Mouse (Mus musculus): ENCODE data around the gene Hspb1. TPM values are rescaled to one million over a fixed set of nuclear protein-coding genes. Genes with fewer than 3 reads are reported as not detected.

Hspb1 gene
- polyA plus RNA-seq, 2 experiments, result 1.8 to 1.9 TPM

GRCm38 (mm10) chr5:135900701-135901100 is 13.0 kb downstream of the Hspb1 start:
- no peak for ATAC-seq (ENCODE audit: insufficient read depth)
- Histone ChIP-seq H3K27ac (no peak overlapping the region), H3K4me3 (ENCODE audit: insufficient read depth in 1 of 2, low read depth in 2 of 2, low read length in 2 of 2) (no peak overlapping the region), H3K27me3 (ENCODE audit: control insufficient read depth, insufficient read depth, low read length) (no peaks in the 10 kb centered on the region), H3K36me3 (replicated peaks; ENCODE audit: control insufficient read depth, insufficient read depth, low read depth) (no peaks in the 10 kb centered on the region), H3K4me1 (replicated peaks; ENCODE audit: control insufficient read depth in 2 of 2, insufficient read depth in 2 of 2, low read length in 1 of 2) (no peaks in the 10 kb centered on the region), H3K4me2 (ENCODE audit: low read depth) (no peak overlapping the region), H3K9ac (replicated peaks) (no peak overlapping the region), H3K9me3 (ENCODE audit: control insufficient read depth, low read length) (no peaks in the 10 kb centered on the region)
- peak; percentile 42 for TF ChIP-seq CTCF (IDR thresholded peaks at IDR 0.05; ENCODE audit: low read depth)
- TF ChIP-seq EP300 (IDR thresholded peaks at IDR 0.05; ENCODE audit: low read depth), result no peak
- no peak for DNase-seq (ENCODE audit: low read depth in 3 of 3, low spot score in 3 of 3)
- WGBS (ENCODE audit: insufficient replicate concordance), result 73% methylated on average over 3 of the region's 3 CpGs

- H3K36me3 ChIP-seq (replicated peaks; ENCODE audit: control insufficient read depth, insufficient read depth, low read depth), result no peaks in the 10 kb centered on the region
- no peaks in the 10 kb centered on the region for H3K27me3 ChIP-seq (ENCODE audit: control insufficient read depth, insufficient read depth, low read length)
- H3K27ac ChIP-seq, result no peak overlapping the region
- 46% methylated on average over 6 of the region's 6 CpGs for WGBS (ENCODE audit: insufficient replicate concordance)
- H3K4me3 ChIP-seq (ENCODE audit: insufficient read depth in 1 of 2, low read depth in 2 of 2, low read length in 2 of 2), result no peak overlapping the region
- no peak overlapping the region for H3K4me2 ChIP-seq (ENCODE audit: low read depth)
- peak in 2 of 3 experiments; percentile 38 to 39 for DNase-seq (ENCODE audit: low read depth in 3 of 3, low spot score in 3 of 3)
- TF ChIP-seq CTCF (IDR thresholded peaks at IDR 0.05; ENCODE audit: low read depth) (peak; percentile 73), EP300 (IDR thresholded peaks at IDR 0.05; ENCODE audit: low read depth) (no peak)
- H3K9ac ChIP-seq (replicated peaks), result no peak overlapping the region
- no peak for ATAC-seq (ENCODE audit: insufficient read depth)
- no peaks in the 10 kb centered on the region; a peak in 1 of 4 replicates for H3K4me1 ChIP-seq (replicated peaks; ENCODE audit: control insufficient read depth in 2 of 2, insufficient read depth in 2 of 2, low read length in 1 of 2)
- no peaks in the 10 kb centered on the region for H3K9me3 ChIP-seq (ENCODE audit: control insufficient read depth, low read length)
Observed at GRCm38 (mm10) chr5:135901354-135902095, 13.8 kb downstream of the Hspb1 start.

GRCm38 (mm10) chr5:135903058-135903457 is 15.3 kb downstream of the Hspb1 start:
- Histone ChIP-seq H3K4me1 (replicated peaks; ENCODE audit: control insufficient read depth in 2 of 2, insufficient read depth in 2 of 2, low read length in 1 of 2) (peaks cover 0 to 5% of the 10 kb centered on the region in 2 experiments; a peak in 2 of 4 replicates), H3K27ac (no peak overlapping the region), H3K4me3 (ENCODE audit: insufficient read depth in 1 of 2, low read depth in 2 of 2, low read length in 2 of 2) (no peak overlapping the region; a peak in 1 of 4 replicates), H3K4me2 (ENCODE audit: low read depth) (peak overlapping the region; percentile 52), H3K27me3 (ENCODE audit: control insufficient read depth, insufficient read depth, low read length) (no peaks in the 10 kb centered on the region), H3K9me3 (ENCODE audit: control insufficient read depth, low read length) (no peaks in the 10 kb centered on the region), H3K36me3 (replicated peaks; ENCODE audit: control insufficient read depth, insufficient read depth, low read depth) (no peaks in the 10 kb centered on the region), H3K9ac (replicated peaks) (no peak overlapping the region)
- 37% methylated on average over 7 of the region's 7 CpGs for WGBS (ENCODE audit: insufficient replicate concordance)
- DNase-seq (ENCODE audit: low read depth in 3 of 3, low spot score in 3 of 3) (no peak), ATAC-seq (ENCODE audit: insufficient read depth) (no peak)
- TF ChIP-seq CTCF (IDR thresholded peaks at IDR 0.05; ENCODE audit: low read depth) (no peak), EP300 (IDR thresholded peaks at IDR 0.05; ENCODE audit: low read depth) (no peak)

- 6% methylated on average over 30 of the region's 30 CpGs for WGBS (ENCODE audit: insufficient replicate concordance)
- H3K4me2 ChIP-seq (ENCODE audit: low read depth), result peak overlapping the region; percentile 52
- H3K4me1 ChIP-seq (replicated peaks; ENCODE audit: control insufficient read depth in 2 of 2, insufficient read depth in 2 of 2, low read length in 1 of 2), result peaks cover 0 to 5% of the 10 kb centered on the region in 2 experiments; a peak in 2 of 4 replicates
- no peak overlapping the region for H3K27ac ChIP-seq
- TF ChIP-seq CTCF (IDR thresholded peaks at IDR 0.05; ENCODE audit: low read depth) (peak; percentile 97), EP300 (IDR thresholded peaks at IDR 0.05; ENCODE audit: low read depth) (no peak)
- no peak overlapping the region for H3K9ac ChIP-seq (replicated peaks)
- H3K27me3 ChIP-seq (ENCODE audit: control insufficient read depth, insufficient read depth, low read length), result no peaks in the 10 kb centered on the region
- DNase-seq (ENCODE audit: low read depth in 3 of 3, low spot score in 3 of 3) (peak; percentile 32 to 43 (median 35)), ATAC-seq (ENCODE audit: insufficient read depth) (peak; percentile 69)
- H3K36me3 ChIP-seq (replicated peaks; ENCODE audit: control insufficient read depth, insufficient read depth, low read depth), result peaks cover 4% of the 10 kb centered on the region; the same call in 1 of the 2 replicates
- peak overlapping the region; percentile 27 to 47 for H3K4me3 ChIP-seq (ENCODE audit: insufficient read depth in 1 of 2, low read depth in 2 of 2, low read length in 2 of 2)
- no peaks in the 10 kb centered on the region for H3K9me3 ChIP-seq (ENCODE audit: control insufficient read depth, low read length)
Observed at GRCm38 (mm10) chr5:135903551-135904151, 15.9 kb downstream of the Hspb1 start.

- H3K4me2 ChIP-seq (ENCODE audit: low read depth), result no peak overlapping the region; the same call in 1 of the 2 replicates
- no peak for DNase-seq (ENCODE audit: low read depth in 3 of 3, low spot score in 3 of 3)
- H3K9me3 ChIP-seq (ENCODE audit: control insufficient read depth, low read length), result no peaks in the 10 kb centered on the region
- no peak overlapping the region for H3K9ac ChIP-seq (replicated peaks)
- no peak for TF ChIP-seq EP300 (IDR thresholded peaks at IDR 0.05; ENCODE audit: low read depth)
- TF ChIP-seq CTCF (IDR thresholded peaks at IDR 0.05; ENCODE audit: low read depth), result no peak
- peaks cover 0 to 5% of the 10 kb centered on the region in 2 experiments; a peak in 2 of 4 replicates for H3K4me1 ChIP-seq (replicated peaks; ENCODE audit: control insufficient read depth in 2 of 2, insufficient read depth in 2 of 2, low read length in 1 of 2)
- no peaks in the 10 kb centered on the region for H3K27me3 ChIP-seq (ENCODE audit: control insufficient read depth, insufficient read depth, low read length)
- 59% methylated on average over 5 of the region's 5 CpGs for WGBS (ENCODE audit: insufficient replicate concordance)
- H3K36me3 ChIP-seq (replicated peaks; ENCODE audit: control insufficient read depth, insufficient read depth, low read depth), result peaks cover 9% of the 10 kb centered on the region; the same call in 1 of the 2 replicates
- H3K4me3 ChIP-seq (ENCODE audit: insufficient read depth in 1 of 2, low read depth in 2 of 2, low read length in 2 of 2), result no peak overlapping the region
- H3K27ac ChIP-seq, result no peak overlapping the region
- ATAC-seq (ENCODE audit: insufficient read depth), result no peak
Observed at GRCm38 (mm10) chr5:135904259-135904658, 16.5 kb downstream of the Hspb1 start.

Measured in liver, embryonic 14.5 days (tissue).